Mouse (Mus musculus): ENCODE data around the gene Rsph10b.

Gene Rsph10b

DNA sequence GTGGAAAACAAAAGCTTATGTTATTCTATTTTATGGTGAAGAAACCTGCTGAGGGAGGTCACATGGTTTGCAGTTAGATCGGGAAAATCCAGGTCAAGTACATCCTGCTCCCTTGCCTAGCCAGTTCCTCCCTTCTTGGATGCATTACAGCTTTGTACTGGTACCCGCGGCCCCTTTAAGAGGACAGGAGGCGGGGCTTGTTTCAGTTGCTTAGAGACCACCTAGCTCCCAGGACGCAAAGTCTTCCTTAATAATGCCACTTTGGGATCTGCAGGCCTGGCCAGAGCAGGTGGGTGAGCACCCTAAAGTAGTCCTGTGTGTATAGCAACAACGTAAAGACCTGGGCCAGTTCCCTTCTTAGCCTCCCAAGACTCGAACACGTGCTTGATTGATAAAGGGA, at the start of gene Rsph10b:
TSS of gene Rsph10b (plus strand) at position 205 of the 400 bp plus-strand sequence.
- no peak for DNase-seq (ENCODE audit: low spot score)

- no peak for DNase-seq (ENCODE audit: low spot score)
These were observed 47.6 kb upstream of the Rsph10b start for GRCm38 (mm10) chr5:143885274-143885673.

DNA sequence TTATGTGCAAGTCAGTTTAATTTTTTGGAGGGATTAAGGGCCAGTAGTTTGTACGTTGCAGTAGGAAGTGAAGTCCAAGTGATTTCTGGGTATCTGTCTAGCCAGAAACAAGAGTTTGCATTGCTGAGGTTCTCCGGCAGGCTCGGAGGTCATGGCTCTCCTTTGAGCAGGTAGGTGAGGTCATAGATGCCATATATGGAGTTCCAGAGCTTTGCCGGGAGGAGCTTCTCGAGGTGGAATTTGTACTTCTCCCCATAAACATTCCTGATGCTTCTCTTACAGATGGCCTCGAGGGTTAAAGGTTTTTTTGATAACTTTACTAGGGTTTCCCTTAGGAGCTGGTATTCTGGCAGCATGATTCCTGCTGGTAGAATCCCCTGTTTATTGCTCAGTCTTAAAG, 42.1 kb upstream of the Rsph10b start:
- no peak for DNase-seq (ENCODE audit: low spot score)

DNA sequence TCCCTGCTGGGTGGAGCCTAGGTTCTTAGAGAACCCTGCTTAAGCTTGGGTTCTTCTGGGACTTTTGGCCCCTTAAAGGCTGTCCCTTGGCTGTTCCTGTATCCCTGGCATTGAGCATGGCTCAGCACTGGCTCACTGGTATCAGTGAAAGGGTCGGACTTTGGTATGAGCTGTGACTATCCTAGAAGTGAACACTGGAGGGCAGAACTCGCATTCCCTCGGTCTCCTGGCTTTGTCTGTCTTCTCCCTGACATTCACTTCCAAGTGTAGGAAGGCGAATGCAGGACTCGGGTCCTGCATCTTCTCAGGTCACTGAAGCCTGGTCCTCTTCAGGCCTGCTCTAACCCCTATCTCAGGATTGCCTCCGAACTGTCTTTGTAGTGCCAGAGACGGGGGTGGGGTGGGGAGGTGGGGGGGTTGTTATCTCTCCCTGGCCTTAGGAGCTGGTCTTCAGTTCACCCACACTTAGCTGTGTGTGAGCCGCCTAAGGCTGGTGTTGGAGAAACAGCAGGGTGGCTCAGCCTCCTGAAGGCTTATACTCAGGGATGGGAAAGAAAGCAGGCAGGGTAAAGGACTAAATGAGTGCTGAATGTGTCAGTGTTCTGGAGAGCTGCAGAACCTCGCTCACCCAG, 40.5 kb upstream of the Rsph10b start:
- DNase-seq (ENCODE audit: low spot score), result no peak

DNA sequence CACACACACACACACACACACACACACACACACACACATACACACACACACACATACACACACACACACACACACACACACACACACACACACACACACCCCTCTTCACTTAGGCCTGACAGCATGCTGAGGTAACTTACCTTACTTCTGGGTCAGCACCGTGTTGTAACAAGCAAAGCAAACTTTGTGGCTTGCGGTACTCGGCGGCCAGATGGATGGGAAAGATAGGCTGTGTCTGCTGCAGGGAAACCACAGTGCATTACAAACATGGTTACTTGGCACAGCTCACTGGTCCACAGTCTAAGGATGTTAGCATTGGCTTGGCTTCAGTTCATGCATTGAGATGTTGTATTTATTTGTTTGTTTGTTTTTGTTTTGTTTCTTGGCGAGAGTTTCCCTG, 39.4 kb upstream of the Rsph10b start:
- DNase-seq (ENCODE audit: low spot score), result peak; percentile 71

DNA sequence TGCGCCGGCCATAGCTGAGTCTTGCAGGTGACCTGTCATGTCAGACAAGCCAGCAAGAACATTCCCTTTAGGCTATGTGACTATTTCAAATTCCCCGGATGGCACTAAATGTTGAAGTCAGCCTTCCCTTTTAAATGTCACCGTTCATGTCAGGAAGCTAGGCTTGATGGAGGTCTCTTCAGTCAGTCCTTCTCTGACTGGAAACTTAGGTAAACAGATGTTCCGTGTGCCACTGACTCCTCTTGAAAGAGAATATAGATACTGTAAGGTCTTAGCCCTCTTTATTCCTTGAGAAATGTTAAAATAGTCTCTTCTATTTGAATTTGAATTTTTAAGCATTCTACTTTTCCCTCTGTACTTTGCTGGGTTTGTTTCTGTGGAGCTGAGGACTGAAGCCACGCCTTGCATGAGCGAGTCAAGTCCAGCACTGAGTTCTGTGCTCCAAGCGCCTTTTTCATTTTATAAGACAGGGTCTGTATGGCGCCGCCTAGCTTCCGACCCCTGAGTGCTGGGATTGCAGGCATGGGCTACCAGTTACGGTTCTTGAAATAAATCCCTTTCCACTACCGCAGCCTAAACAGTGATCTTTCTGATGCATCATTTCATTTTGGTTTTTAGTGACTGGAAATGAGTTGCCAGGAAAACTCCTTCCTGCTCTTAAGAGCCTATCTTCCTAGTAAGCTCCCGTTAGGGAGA, 35.1 kb upstream of the Rsph10b start, which contains the start of gene Ankrd61:
TSS of gene Ankrd61 (minus strand) at position 51 of the 696 bp plus-strand sequence.
- DNase-seq (ENCODE audit: low spot score), result no peak

DNA sequence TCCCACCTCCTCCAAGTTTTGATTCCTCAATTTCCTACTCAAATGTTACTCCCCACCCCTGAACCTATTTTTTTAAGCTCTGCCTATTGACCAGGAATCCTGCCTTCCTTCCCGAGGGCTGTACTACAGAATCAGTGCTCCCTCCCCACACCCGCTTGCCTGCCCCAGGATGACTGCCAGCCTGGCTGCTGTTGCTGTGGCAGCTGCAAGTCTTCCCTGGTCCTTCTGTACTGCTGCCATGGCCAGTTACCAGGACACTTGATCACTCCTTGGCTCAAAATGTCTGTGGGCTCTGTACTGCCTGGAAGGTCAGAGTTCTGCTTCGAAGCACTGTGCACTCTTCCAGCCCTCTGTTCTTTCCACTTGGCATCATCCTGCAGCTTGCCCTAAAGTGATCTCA, 30.7 kb upstream of the Rsph10b start:
- DNase-seq (ENCODE audit: low spot score), result peak; percentile 22

- DNase-seq (ENCODE audit: low spot score), result no peak
These were observed 29.0 kb upstream of the Rsph10b start for GRCm38 (mm10) chr5:143903813-143904212.

DNA sequence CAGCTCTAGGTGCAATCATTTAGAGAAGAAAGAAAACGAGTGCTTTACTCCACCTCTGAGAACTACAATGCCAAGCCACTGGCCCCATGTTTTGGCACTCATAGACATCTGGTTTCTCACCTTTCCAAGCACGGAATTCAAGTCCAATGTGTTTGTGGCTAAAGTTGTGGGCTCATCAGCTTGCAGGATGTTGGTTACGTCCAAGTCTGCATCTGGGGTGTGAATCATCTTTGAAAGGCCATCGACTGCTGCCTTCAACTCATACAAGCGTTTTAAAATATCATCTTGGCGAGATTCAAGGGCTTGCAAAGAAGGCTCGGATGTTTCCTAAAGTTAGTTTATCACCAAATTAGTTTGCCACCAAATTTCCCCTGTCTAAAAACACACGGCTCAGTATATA, 26.4 kb upstream of the Rsph10b start:
- DNase-seq (ENCODE audit: low spot score), result no peak

GRCm38 (mm10) chr5:143908926-143909325, 23.9 kb upstream of the Rsph10b start:
- no peak for DNase-seq (ENCODE audit: low spot score)

DNA sequence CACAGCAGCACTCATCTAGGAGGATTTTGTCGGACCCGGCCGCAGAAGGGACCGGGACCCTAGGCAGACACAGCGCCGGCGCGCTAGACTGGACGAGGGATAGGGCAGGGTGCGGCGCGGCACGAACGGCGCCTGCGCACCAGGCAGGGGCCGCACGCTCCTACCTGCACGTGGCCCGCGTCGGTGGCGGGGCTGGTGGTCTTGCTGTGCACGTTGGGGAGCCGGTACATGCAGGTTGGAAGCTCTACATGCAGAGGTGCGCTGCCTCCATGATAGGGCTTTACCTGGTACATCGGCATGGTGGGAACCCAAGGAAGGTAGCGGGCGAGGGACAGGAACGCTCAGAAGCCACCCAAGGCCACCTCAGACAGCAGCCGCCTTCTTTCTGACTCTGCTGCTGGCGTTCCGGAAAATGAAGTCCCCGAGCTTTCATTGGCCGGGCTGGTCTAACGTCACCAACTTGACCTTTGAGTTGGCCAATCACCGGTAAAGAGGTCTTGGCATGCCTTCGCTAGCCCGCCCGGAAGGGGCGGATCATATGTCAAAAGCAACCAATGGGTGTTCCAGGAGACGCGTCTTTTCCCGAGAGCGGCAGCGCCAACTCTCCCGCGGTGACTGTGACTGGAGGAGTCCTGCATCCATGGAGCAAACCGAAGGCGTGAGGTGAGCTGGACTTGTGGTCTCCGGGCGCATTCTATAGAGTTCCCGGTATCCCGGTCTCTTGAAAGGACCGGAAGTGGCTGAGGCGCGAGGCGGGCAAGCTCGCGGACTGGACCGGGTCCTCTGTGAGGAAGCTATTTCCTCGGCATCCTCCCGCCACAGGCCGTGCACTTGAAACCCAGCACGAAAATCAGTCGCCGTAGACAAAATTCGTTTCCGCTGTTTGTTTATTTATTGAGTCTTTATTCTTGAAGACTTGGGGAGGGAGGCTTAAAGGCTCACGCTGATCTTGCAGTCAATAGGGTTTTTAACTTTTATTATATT, 23.1 kb upstream of the Rsph10b start, which contains the start of the genes Aimp2 and Pms2:
TSS of gene Aimp2 (minus strand) at position 431 of the 984 bp plus-strand sequence.
TSS of gene Pms2 (plus strand) at position 548 of the 984 bp plus-strand sequence.
- DNase-seq (ENCODE audit: low spot score), result peak; percentile 95

DNA sequence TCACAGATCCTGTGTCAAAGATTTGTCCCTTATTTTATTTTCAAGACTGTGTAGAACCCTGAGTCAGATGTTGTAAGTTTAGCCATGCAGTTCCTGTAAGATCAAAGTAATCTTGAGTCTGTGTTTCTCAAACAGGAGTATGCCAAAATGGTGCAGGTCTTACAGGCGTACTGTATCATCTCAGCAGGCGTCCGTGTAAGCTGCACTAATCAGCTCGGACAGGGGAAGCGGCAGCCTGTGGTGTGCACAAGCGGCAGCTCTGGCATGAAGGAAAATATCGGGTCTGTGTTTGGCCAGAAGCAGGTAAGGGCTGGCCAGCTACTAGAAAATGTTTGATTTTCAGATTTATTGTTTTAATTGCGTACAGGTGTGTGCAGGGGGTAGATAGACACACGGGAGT, 16.6 kb upstream of the Rsph10b start:
- DNase-seq (ENCODE audit: low spot score), result no peak

GRCm38 (mm10) chr5:143917418-143917817, 15.4 kb upstream of the Rsph10b start:
- peak; percentile 67 for DNase-seq (ENCODE audit: low spot score)

GRCm38 (mm10) chr5:143918120-143918519, 14.7 kb upstream of the Rsph10b start:
- DNase-seq (ENCODE audit: low spot score), result no peak

DNA sequence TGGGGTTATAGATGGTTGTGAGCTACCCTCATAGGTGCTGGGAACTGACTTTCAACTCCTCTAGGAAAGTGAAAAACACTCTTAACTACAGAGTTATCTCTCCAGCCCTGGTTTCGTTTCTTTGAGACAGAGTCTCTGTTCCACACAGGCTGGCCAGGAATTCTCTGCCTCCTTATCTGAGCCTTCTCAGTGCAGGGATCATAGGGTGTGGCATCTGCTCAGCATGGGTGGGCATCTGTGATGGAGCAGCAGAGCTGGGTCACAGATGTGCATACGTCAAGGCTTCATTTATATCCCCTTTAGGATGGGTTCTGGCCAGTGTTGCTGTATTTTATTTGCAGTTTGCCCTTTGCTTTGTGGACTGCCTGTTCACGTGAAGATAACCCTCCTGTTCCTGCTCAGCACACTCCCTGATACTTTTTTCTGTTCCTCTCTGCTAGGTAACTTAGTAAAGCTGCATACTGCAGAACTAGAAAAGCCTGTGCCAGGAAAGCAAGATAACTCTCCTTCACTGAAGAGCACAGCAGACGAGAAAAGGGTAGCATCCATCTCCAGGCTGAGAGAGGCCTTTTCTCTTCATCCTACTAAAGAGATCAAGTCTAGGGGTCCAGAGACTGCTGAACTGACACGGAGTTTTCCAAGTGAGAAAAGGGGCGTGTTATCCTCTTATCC, 7.9 kb upstream of the Rsph10b start:
- no peak for DNase-seq (ENCODE audit: low spot score)

DNA sequence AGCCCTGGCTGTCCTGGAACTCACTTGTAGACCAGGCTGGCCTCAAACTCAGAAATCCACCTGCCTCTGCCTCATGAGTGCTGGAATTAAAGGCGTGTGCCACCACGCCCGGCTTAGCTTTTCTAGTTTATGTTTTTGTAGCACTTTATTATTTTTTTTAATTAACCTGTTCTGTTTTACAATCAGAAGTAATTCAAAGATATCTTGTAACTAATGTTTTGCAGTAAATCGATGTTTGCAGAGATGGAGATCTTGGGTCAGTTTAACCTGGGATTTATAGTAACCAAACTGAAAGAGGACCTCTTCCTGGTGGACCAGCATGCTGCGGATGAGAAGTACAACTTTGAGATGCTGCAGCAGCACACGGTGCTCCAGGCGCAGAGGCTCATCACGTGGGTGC, 5.0 kb upstream of the Rsph10b start, which contains the start of gene Gm42421:
TSS of gene Gm42421 (plus strand) at position 301 of the 400 bp plus-strand sequence.
- no peak for DNase-seq (ENCODE audit: low spot score)

GRCm38 (mm10) chr5:143929291-143929690, 3.5 kb upstream of the Rsph10b start:
- no peak for DNase-seq (ENCODE audit: low spot score)

DNA sequence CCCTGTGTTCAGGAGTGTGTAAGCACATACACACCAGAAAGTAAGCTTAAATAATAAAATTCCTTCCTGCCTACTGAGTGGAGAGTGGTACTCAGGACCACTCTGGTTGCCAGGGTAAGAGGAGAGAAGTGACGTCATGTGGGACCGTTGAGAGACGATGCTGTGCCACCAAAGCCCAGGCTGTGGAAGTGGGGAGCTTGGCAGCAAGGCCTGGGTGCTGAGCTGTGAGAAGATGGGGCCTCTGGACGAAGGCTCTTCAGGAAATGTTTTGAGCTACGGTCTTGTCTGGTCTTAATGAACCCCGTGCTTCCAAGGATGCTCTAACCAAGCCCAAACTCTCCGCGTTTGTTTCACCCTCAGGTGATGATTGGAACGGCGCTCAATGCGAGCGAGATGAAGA, 2.2 kb upstream of the Rsph10b start:
- no peak for DNase-seq (ENCODE audit: low spot score)

DNA sequence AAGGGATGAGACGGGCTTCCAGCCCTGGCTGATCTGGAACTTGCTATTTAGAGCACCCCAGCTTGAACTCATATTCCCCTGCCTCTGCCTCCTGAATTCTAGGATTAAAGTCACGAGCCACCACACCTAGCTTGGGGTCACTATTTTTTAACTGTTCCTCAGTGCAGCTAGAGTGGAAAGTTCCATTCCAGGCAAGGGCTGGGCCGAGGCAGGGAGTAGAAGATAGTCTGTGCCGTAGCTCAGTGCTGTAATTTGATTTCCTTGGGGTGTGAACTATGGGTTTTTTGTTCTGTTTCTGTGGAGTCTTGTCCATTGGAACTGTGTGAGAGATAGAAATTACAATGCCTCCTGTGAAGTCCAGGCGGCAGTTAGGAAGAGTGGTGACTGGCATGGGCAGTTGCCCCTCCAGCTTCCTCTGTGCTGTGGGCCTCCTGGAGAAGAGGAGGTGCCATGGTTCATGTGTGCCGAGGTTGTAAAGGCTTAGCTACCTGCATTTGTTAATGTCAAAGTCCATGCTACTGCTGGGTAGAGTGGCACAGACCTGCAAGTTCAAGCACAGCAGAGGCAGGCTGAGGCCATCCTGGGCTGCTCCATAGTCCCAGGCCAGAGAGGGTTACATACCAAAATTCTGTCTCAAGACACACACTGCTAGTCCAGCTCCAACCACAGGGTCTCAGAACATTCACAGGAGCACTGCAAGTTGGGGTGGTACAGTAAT, 813 bp upstream of the Rsph10b start:
- no peak for DNase-seq (ENCODE audit: low spot score)

DNA sequence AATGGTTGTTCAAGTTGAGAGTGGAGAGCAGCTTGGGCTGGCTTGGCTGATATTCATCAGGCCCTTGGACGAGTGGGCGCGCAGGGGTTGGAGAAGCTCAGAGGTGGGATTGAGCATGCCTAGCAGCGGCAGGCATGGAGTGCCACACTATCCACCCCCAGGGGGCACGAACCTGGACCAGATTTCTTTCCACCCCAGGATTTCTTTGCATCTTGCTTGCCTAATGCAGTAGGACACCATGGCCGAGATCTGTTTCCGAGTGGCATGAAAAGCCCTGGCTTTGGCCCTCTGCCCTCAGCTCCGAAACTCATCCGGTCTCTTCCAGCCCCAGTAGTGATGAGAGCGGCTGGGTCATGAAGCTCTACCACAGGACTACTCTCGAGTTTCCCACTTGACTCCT, 579 bp downstream of the Rsph10b start:
- DNase-seq (ENCODE audit: low spot score), result no peak

- DNase-seq (ENCODE audit: low spot score), result no peak
These were observed 1.0 kb downstream of the Rsph10b start for GRCm38 (mm10) chr5:143933875-143934274.

All from urinary bladder, postnatal 14 days (tissue).